Mouse (Mus musculus): ENCODE measurements around the gene Nat8f1. TPM values are rescaled to one million over a fixed set of nuclear protein-coding genes. Genes with fewer than 3 reads are reported as not detected.
"Not testable (repeated sequence)": the region's sequence is repeated elsewhere in the genome, so short reads cannot be mapped to it uniquely, and the experiment has no call there.

The Nat8f1 gene
- polyA plus RNA-seq, 1 experiment from 2014 or later = 4.7 TPM

- not testable (repeated sequence) for H3K27ac ChIP-seq (ENCODE audit: poor library complexity, severe bottlenecking); H3K4me1 ChIP-seq (replicated peaks); H3K27me3 ChIP-seq (replicated peaks); H3K9ac ChIP-seq; H3K36me3 ChIP-seq; H3K9me3 ChIP-seq (replicated peaks)
- H3K4me2 ChIP-seq = peak within 1 kb of the TSS; percentile 61
- ATAC-seq (ENCODE audit: insufficient number of reproducible peaks, low FRiP score) = 0 out of 2 replicates have a peak, but pooled peaks have one; percentile 71
- H3K4me3 ChIP-seq = peak within 1 kb of the TSS; percentile 42
- WGBS = 15% methylated on average over 20 of the region's 20 CpGs
Measured at GRCm38 (mm10) chr6:85904642-85905061, 10.8 kb downstream of the Nat8f1 start, which contains the start of gene Nat8f4. Nat8f4 (minus strand) TSS chr6:85904884.

- H3K4me2 ChIP-seq = no peak overlapping the region
- WGBS = 77% methylated on average over 2 of the region's 2 CpGs
- no peak overlapping the region for H3K4me3 ChIP-seq
- no peak overlapping the region for H3K9ac ChIP-seq
- H3K27ac ChIP-seq (ENCODE audit: poor library complexity, severe bottlenecking) = no peak overlapping the region
- H3K9me3 ChIP-seq (replicated peaks) = no peaks in the 10 kb centered on the region
- no peaks in the 10 kb centered on the region for H3K27me3 ChIP-seq (replicated peaks)
- no peaks in the 10 kb centered on the region for H3K4me1 ChIP-seq (replicated peaks)
- no peak for ATAC-seq (ENCODE audit: insufficient number of reproducible peaks, low FRiP score)
- H3K36me3 ChIP-seq = no peaks in the 10 kb centered on the region
Measured at GRCm38 (mm10) chr6:85902303-85902702, 13.2 kb downstream of the Nat8f1 start.

GRCm38 (mm10) chr6:85898596-85899475 is 16.7 kb downstream of the Nat8f1 start:
- H3K27me3 ChIP-seq (replicated peaks); ATAC-seq (ENCODE audit: insufficient number of reproducible peaks, low FRiP score); H3K36me3 ChIP-seq; H3K27ac ChIP-seq (ENCODE audit: poor library complexity, severe bottlenecking); H3K9me3 ChIP-seq (replicated peaks); H3K4me3 ChIP-seq; H3K4me1 ChIP-seq (replicated peaks); H3K9ac ChIP-seq; H3K4me2 ChIP-seq: not testable (repeated sequence)
- WGBS = 71% methylated on average over 7 of the region's 8 CpGs

GRCm38 (mm10) chr6:85895061-85895648 is 20.3 kb downstream of the Nat8f1 start:
- H3K9me3 ChIP-seq (replicated peaks) = peaks cover 14% of the 10 kb centered on the region
- not testable (repeated sequence) for H3K4me1 ChIP-seq (replicated peaks); ATAC-seq (ENCODE audit: insufficient number of reproducible peaks, low FRiP score); H3K4me3 ChIP-seq; H3K27me3 ChIP-seq (replicated peaks); H3K9ac ChIP-seq; H3K4me2 ChIP-seq; H3K27ac ChIP-seq (ENCODE audit: poor library complexity, severe bottlenecking); H3K36me3 ChIP-seq
- WGBS = 69% methylated on average over 25 of the region's 25 CpGs

- Histone ChIP-seq H3K4me3 (no peak overlapping the region), H3K9ac (no peak overlapping the region), H3K36me3 (no peaks in the 10 kb centered on the region), H3K4me1 (replicated peaks) (no peaks in the 10 kb centered on the region), H3K9me3 (replicated peaks) (peaks cover 22% of the 10 kb centered on the region), H3K4me2 (no peak overlapping the region), H3K27me3 (replicated peaks) (no peaks in the 10 kb centered on the region), H3K27ac (ENCODE audit: poor library complexity, severe bottlenecking) (no peak overlapping the region)
- 87% methylated on average over 2 of the region's 2 CpGs for WGBS
- no peak for ATAC-seq (ENCODE audit: insufficient number of reproducible peaks, low FRiP score)
Measured at GRCm38 (mm10) chr6:85888961-85889360, 26.5 kb downstream of the Nat8f1 start.

GRCm38 (mm10) chr6:85884311-85884710 is 31.2 kb downstream of the Nat8f1 start:
- ATAC-seq (ENCODE audit: insufficient number of reproducible peaks, low FRiP score) = no peak
- no peak overlapping the region for H3K4me2 ChIP-seq
- no peak overlapping the region for H3K9ac ChIP-seq
- no peak overlapping the region for H3K27ac ChIP-seq (ENCODE audit: poor library complexity, severe bottlenecking)
- H3K9me3 ChIP-seq (replicated peaks) = peaks cover 14% of the 10 kb centered on the region
- no peak overlapping the region for H3K4me3 ChIP-seq
- H3K4me1 ChIP-seq (replicated peaks) = no peaks in the 10 kb centered on the region
- WGBS = 78% methylated on average over 1 of the region's 1 CpGs
- H3K27me3 ChIP-seq (replicated peaks) = no peaks in the 10 kb centered on the region
- H3K36me3 ChIP-seq = no peaks in the 10 kb centered on the region

- peaks cover 14% of the 10 kb centered on the region for H3K9me3 ChIP-seq (replicated peaks)
- not testable (repeated sequence) for H3K9ac ChIP-seq; H3K27me3 ChIP-seq (replicated peaks); ATAC-seq (ENCODE audit: insufficient number of reproducible peaks, low FRiP score); H3K4me2 ChIP-seq; H3K27ac ChIP-seq (ENCODE audit: poor library complexity, severe bottlenecking); H3K36me3 ChIP-seq; H3K4me1 ChIP-seq (replicated peaks); H3K4me3 ChIP-seq
- WGBS = 83% methylated on average over 9 of the region's 9 CpGs
Measured at GRCm38 (mm10) chr6:85883246-85883645, 32.2 kb downstream of the Nat8f1 start.

- WGBS = 82% methylated on average over 5 of the region's 5 CpGs
Measured at GRCm38 (mm10) chr6:85869006-85869405, 46.5 kb downstream of the Nat8f1 start, which contains the start of gene Nat8f2. Nat8f2 (minus strand) TSS chr6:85869158.

GRCm38 (mm10) chr6:85867726-85868690 is 47.5 kb downstream of the Nat8f1 start:
- H3K4me3 ChIP-seq = no peak overlapping the region
- no peak overlapping the region for H3K4me2 ChIP-seq
- H3K4me1 ChIP-seq (replicated peaks) = no peaks in the 10 kb centered on the region
- no peak overlapping the region for H3K27ac ChIP-seq (ENCODE audit: poor library complexity, severe bottlenecking)
- no peak overlapping the region for H3K9ac ChIP-seq
- no peaks in the 10 kb centered on the region for H3K36me3 ChIP-seq
- no peaks in the 10 kb centered on the region for H3K27me3 ChIP-seq (replicated peaks)
- no peak for ATAC-seq (ENCODE audit: insufficient number of reproducible peaks, low FRiP score)
- 70% methylated on average over 8 of the region's 8 CpGs for WGBS
- no peaks in the 10 kb centered on the region for H3K9me3 ChIP-seq (replicated peaks)

More at GRCm38 (mm10) chr6:85869006-85869405, 46.5 kb downstream of the Nat8f1 start, which contains the start of gene Nat8f2:
- H3K4me3 ChIP-seq; H3K9me3 ChIP-seq (replicated peaks); H3K27me3 ChIP-seq (replicated peaks); ATAC-seq (ENCODE audit: insufficient number of reproducible peaks, low FRiP score); H3K4me2 ChIP-seq; H3K27ac ChIP-seq (ENCODE audit: poor library complexity, severe bottlenecking); H3K36me3 ChIP-seq; H3K9ac ChIP-seq; H3K4me1 ChIP-seq (replicated peaks): not testable (repeated sequence)

- H3K36me3 ChIP-seq; ATAC-seq (ENCODE audit: insufficient number of reproducible peaks, low FRiP score); H3K27me3 ChIP-seq (replicated peaks); H3K27ac ChIP-seq (ENCODE audit: poor library complexity, severe bottlenecking); H3K9ac ChIP-seq; H3K4me1 ChIP-seq (replicated peaks); H3K4me3 ChIP-seq; H3K4me2 ChIP-seq; H3K9me3 ChIP-seq (replicated peaks): not testable (repeated sequence)
- 23% methylated on average over 1 of the region's 1 CpGs for WGBS
Measured at GRCm38 (mm10) chr6:85866995-85867394, 48.5 kb downstream of the Nat8f1 start.

GRCm38 (mm10) chr6:85866166-85866565 is 49.3 kb downstream of the Nat8f1 start:
- H3K9ac ChIP-seq; ATAC-seq (ENCODE audit: insufficient number of reproducible peaks, low FRiP score); H3K27ac ChIP-seq (ENCODE audit: poor library complexity, severe bottlenecking); H3K36me3 ChIP-seq; H3K4me2 ChIP-seq; H3K27me3 ChIP-seq (replicated peaks); H3K9me3 ChIP-seq (replicated peaks); H3K4me3 ChIP-seq; H3K4me1 ChIP-seq (replicated peaks): not testable (repeated sequence)
- WGBS = 80% methylated on average over 3 of the region's 3 CpGs
